Mouse (Mus musculus) stomach, postnatal 0 days (tissue): ENCODE data around the gene Adamts12.

Experiments
- CTCF ChIP-seq: IDR thresholded peaks from 2 replicates; pipeline ENCODE4 v1.5.1; 2016; ENCODE audit warnings: antibody characterized with exemption, low read depth, mild to moderate bottlenecking, moderate library complexity
- EP300 ChIP-seq: optimal IDR thresholded peaks from 2 replicates; pipeline ENCODE3; 2016; ENCODE audit warnings: antibody characterized with exemption

GRCm38 (mm10) chr15:11065528-11066171 lies 1.1 kb downstream of the Adamts12 start:
- no peak for TF ChIP-seq CTCF
- no peak for TF ChIP-seq EP300
